Mouse (Mus musculus): ENCODE measurements around the gene Gm20388.
"Not testable (repeated sequence)": the region's sequence is repeated elsewhere in the genome, so short reads cannot be mapped to it uniquely, and the experiment has no call there.

Gene Gm20388

DNA sequence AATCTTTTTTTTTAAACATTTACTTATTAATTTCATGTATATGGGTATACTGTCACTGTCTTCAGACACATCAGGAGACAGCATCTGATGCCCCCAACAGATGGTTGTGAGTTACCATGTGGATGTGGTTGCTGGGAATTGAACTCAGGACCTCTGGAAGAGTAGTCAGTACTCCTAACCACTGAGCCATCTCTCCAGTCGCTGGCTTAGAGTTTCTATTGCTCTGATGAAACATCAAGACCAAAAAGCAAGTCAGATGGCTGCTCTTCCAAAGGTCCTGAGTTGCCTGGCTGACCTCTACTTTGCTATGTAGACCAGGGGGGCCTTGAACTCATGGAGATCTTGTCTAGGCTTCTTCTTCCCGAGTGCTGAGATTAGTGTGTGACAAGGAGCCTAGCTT, 3715.1 kb downstream of the Gm20388 start:
- DNase-seq (ENCODE audit: low spot score in 2 of 2), result no peak

DNA sequence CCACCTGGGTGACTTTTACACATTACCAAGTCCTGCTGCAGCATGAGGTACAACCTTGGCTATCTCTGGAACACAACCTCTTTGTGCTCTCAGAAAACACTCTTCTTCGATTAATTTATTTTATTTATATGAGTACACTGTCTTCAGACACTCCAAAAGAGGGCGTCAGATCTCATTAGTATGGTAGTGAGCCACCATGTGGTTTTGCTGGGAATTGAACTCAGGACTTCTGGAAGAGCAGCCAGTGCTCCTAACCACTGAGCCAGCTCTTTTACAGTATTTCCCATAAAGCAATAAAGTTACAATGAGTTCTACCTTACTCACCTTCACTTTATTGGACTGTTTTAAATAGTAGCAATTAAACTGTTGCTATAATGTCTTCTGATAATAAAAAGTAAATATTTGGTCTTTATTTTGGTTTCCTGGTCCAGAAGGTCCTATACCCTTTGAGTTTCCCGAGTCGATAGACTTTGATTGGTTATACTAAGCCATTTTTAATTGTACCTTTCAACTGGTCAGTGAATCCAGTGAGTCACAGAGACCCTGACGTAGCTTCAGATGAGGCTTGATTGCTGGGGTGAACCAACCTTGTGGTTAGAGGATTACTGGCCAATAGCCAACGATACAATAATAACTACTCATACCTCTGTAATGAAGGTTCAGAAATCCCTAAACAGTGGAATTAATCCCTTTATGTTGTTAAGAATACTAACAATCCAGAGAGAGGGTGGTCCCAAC, 3716.9 kb downstream of the Gm20388 start:
- no peak for DNase-seq (ENCODE audit: low spot score in 2 of 2)

DNA sequence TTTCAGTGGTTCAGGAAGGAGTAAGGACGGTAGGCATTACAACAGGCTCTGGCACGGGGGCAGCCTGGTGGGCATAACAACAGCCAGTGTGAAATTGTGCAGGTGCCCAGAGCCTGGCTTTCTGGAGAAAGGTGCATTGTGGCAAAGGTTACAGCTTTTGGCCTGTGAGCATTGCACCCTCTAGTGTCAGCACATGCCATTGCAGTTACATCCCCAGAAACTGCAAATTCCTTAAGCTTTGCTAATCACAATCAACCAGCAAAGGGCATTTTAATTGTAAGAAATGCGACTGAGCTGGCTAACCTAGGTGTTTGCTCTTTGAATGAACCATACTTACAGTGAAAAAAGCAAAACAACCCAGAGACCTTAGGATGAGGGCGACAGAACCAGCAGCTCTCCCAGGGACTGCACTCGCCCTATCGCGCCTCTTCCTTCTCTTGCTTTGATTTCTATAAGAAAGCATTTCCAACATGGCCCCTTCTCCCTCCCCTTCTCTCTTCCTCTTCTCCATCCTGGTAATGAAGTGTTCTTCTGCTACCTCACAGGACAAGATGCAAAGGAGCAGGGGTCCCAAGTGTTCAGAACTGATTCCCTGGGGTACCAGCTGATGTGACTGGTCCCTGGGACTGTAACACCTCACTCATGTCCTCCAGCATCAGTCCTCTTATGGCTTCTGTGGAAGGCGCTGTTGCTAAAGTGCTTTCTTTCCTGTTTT, 3717.8 kb downstream of the Gm20388 start:
- DNase-seq (ENCODE audit: low spot score in 2 of 2), result no peak

DNA sequence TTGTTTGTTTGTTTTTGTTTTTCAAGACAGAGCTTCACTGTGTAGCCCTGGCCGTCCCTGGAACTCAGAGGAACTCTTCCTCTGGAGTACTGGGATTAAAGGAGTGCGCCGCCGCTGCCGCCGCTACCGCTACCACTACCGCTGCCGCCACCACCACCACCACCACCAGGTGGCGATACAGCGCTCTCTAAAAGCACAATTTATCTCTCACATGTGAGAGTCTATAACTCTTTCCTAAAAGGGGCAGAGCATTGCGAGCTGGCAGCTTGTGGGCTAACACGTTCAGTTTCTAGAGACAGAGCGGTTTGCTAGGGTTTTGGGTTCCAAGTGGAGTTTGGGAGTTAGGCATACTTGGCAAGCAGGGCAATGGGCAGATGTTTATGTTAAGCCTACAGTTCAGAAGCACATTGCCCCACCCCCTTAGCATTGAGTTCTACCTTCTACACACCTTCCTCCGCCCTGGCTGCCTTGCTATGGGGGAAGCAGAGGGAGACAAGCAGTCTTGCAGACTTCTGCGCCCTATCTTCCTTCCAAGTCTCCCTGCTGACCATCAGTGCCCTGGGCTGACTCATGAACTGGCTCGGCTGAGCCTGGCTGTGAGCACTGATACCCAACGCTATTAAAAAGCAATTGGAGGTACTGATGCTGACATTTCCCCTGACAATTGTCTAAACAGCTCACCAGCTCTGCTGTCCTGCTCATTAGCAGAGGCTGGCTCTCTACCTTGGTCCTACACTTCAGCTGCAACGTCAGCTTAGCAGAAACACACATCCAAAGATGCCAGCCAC, 3718.5 kb downstream of the Gm20388 start:
- DNase-seq (ENCODE audit: low spot score in 2 of 2), result peak; percentile 64 to 74

DNA sequence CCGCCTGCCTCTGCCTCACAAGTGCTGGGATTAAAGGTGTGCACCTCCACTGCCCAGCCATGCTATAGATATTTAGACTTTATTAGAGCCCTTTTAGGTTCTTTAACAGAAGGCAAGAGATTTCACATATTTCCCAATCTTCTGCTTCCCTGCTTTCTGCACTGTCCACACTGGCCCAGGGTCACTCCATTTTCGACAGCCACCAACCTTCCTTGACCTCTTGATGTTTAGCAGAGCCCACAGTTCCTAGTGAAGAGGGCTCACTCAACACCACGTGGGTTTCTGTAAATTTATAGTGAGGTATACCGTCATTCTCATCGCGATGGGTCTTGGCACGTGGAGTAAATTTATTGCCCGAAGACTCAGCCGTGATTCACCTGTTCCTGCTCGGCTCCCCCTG, 3719.4 kb downstream of the Gm20388 start:
- DNase-seq (ENCODE audit: low spot score in 2 of 2), result no peak

DNA sequence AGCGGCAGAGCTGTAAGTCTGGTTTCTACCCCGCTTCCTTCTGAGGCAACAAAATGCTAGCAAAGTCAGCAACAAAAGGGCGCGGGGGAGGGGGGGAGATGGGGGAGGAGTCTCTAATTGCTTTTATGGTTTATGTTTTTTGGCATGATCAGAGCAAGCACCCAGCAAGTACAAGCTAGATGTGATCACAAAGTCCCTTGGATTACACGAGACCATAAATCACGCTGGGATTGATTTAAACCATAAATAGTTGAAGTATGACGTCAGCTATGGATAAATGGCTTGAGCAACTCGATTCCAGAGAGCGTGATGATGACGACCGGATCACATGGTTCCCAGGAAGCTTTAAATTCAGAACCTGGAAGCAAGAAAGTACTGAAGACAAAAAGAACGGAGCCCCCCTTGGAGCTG, 3720.2 kb downstream of the Gm20388 start:
- DNase-seq (ENCODE audit: low spot score in 2 of 2), result no peak

DNA sequence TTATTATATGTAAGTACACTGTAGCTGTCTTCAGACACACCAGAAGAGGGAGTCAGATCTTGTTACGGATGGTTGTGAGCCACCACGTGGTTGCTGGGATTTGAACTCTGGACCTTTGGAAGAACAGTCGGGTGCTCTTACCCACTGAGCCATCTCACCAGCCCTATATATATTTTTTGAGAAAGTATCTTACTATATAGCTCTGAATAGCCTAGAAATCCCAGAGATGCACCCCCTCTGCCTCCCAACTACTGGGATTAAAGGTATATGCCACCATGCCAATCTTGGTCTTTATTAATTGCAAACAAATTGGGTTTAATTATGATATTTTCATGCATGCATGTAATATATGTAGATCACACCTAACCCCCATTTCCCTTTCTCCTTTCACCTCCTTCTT, 3721.1 kb downstream of the Gm20388 start:
- not testable (repeated sequence) for DNase-seq (ENCODE audit: low spot score in 2 of 2)

DNA sequence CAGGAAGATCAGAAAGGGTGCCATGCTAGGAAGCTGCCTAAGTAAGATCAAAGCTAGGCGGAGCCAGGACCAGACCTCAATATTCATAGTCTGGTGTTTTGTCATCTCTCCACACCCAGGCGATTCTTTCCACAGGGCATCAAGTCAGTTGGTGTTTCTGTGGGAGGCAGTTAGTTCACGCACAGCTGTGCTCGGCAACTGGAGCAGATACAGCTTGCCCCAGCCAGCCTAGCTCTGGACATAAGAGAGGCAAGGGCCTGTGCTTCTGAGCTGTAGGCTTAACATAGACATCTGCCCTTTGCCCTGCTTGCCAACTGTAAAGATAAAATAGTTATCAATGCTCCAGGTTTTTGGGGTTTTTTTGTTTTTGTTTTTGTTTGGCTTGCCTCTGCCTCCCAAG, 3721.6 kb downstream of the Gm20388 start:
- no peak for DNase-seq (ENCODE audit: low spot score in 2 of 2)

DNA sequence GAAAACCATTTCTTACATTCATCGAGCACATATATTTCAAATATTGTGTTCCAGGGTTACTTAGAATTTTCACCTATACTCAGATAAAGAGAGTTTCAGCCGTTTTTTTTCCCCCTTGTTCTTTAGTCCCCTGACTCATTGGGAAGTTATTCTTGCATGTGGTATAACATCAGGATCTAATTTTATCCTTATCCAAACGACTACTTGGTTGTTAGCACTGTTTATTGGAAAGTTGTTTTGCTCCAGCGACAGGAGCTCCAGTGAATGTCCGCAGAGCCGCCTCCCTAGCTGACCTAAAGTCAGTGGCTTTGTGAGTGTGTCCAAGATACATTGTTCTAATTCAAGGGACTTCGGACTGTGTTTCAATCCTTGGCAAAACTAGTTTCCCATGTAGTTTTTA, 3723.2 kb downstream of the Gm20388 start:
- DNase-seq (ENCODE audit: low spot score in 2 of 2), result no peak

DNA sequence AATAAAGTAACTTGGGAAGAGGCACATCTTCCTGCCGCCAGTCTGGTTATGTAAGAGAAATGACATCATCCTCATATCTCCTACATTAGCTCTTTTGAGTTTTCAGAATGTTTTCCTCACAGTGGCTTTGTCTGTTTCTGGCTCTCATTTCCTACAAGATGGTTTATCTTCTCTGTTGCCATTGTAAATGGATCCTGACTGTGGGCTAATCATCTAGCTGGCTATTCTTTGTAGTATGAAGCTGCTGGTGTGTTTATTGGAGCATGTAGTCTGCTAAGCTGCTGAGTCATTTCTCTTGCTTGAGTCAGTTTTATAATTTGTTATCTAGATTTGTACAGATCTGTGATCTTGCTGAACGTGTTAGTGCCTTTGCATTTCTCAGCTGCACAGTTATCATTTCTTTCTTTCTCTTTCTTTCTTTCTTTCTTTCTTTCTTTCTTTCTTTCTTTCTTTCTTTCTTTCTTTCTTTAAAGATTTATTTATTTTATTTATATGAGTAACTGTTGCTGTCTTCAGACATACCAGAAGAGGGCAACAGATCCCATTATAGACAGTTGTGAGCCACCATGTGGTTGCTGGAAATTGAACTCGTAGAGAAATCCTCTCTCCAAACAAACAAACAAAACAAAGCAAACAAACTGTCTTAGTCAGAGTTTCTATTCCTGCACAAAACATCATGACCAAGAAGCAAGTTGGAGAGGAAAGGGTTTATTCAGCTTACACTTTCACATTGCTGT, 3723.9 kb downstream of the Gm20388 start:
- DNase-seq (ENCODE audit: low spot score in 2 of 2), result no peak

DNA sequence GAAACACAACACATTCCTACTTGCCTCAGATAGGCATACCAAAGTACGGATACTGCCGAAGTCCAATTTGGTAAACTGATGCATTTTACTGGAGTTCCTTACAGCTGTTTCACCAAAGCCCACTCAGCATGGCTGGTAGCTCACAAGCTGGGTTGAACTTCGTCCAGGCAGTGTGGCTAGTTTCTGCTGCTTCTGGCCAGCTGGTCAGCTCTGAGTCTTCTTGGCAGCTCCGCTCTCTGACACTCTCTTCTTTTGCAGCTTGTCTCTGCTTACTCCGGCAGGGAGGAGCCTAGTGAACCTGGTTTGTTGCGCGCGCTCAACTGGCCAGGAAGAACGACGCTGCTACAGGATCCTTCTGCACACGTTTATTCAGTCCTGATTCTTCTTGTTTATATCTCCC, 3725.0 kb downstream of the Gm20388 start:
- no peak for DNase-seq (ENCODE audit: low spot score in 2 of 2)

DNA sequence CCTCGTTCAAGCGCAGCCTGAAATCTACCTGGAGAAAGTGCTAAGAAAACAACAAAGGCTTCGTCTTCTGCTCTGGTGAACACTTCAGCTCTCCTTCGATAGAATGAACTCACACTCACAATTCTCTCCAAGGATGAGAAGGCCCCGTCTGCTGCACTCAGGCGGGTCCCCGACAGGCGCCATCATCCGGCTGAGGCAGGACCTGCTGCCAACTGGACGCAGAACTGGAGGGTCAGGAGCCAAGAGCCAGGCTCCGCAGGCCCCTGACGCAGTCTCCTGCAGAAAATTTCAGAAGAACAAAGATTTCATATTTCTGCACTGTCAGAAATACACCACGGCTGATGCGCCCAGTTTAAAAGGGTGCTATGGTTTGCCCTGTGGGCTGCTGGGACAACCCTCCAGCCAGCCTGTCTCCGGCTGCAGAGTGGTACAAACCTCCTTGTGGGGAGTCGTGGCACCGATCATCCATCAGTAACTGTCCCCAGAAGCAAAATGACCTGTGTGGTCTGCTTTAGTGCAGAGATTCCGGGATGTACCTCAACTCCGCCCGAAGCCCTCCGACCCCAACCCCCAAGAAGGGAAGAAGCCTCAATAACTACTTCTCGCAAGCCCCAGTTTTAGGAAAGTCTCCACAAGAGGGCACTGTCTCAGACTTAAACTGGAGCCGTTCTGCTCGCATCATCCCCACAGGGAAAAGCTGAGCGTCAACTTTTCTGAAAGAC, 3732.8 kb downstream of the Gm20388 start:
- DNase-seq (ENCODE audit: low spot score in 2 of 2), result peak in 1 of 2 experiments; percentile 29

DNA sequence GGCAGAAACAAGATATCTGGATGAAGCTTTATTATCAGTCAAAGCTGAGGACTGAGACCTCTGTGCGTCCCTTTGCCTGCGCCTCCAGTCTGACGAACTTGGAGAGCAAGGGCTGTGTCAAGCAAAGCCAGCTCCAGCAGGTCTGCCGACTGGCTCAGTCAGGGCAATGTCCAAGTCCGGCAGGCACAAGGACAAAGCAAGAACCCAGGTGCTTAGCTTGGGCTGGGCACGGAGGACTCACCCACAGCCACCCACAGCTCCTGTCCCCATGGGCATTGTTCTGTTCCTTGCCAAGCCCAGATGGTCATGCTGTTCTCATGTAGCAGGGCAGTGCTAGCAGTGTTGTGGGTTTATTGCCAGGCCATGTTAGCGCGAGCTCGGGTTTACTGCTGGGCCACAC, 3734.6 kb downstream of the Gm20388 start:
- DNase-seq (ENCODE audit: low spot score in 2 of 2), result no peak

DNA sequence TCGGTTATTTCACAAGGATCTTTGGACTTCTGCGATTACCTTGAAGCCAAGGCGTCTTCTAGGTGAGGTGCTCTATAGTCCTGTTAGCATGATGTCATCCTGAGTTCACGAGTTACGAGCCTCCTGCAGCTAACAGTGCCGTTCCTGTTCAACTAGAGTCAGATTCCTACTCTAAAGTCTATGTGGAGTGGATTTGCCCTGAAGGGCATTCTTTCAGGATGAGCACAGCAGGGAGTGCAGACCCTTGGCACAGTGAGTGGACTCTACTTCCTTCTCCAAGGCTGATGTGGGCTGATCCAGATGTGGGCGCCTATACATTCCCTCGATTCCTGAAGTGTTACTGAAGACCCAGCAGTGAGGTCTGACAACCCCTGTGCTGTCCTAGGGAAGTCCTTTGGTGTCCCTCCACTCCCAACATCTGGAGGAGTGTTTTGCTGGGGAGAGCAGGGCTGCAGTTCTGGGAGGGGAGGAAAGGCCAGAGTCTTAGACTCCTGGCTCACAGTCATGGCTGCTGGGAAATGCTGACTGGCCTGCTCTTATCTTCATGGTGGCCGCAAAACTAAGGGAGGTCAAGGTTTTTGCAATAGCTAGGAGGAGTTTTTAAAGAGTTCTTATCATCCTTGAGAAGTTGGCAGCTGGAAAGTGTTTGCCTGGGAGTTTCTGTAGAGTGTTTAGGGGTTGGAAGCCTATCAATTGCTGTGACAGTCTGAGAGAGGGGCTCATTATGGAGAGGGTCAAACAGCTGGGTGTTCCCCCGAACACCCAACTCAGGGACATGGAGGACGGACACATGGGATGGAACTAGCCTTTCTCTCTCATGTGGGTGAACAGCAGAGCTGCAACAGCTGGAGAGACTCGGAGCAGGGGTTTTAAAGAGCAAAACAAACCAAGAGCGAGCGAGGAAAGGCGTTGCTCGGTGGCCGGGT, 3737.9 kb downstream of the Gm20388 start:
- no peak for DNase-seq (ENCODE audit: low spot score in 2 of 2)

DNA sequence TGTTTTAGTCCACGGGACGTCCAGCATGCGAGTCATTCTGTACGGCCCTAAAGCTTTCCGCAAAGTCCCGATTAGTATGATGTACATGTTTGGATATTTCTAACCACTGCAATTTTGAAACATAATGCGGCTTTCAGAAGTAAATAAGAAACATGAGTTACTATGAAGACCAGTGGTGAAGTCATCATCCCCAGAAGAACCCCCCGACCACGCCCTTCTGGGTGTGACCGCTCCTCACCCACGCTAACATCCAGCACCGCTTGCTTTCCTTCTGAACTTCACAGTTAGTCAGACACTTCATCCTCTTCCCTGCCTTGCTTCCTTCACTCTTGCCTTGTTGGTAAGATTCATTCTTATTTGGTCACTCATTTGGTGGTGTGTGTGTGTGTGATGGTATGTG, 3738.8 kb downstream of the Gm20388 start:
- DNase-seq (ENCODE audit: low spot score in 2 of 2), result no peak

DNA sequence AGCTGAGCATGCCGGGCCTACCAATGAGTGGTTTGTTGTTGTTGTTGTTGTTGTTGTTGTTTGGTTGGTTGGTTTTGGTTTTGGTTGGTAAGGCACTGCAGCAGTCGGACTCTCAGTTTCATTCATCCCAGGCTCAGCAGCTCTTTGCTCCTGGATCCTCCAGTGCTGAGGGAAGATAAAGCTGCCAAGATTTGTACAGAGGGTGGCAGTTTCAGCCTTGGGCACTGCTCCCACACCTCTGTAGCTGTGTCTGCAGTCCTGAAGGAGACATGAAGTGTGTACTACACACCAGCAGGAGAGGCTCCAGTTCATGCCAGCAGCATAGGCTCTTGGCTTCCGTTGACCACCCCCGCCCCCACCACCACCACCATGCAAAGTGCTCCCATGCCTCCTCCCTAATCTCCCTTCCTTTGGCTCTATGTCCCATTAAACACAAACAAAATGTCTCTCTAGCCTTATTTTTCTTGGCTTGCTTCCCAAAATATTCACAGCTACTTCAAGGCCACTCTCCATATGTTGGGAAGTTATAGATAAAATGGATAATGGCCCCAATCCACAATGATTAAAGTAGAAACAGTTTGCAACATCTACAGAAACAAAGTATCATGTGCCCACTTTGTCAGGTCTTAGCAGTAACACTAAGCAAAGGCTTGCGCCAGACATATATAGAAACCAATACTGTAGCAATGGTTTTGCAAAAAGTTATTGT, 3740.9 kb downstream of the Gm20388 start:
- DNase-seq (ENCODE audit: low spot score in 2 of 2), result no peak

DNA sequence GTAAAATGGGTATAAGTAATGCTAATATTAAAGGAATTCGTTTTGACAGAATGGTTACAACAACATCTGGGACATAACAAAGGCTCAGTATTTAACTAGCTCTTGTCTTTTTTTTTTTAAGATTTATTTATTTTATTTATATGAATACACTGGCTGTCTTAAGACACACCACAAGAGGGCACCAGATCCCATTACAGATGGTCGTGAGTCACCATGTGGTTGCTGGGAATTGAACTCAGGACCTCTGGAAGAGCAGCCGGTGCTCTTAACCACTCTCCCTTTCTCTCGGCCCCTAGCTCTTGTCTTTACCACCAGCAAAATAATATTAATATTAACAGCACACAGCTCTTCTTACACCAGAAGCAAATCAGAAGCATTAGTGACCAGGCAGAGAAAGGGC, 3742.0 kb downstream of the Gm20388 start:
- no peak for DNase-seq (ENCODE audit: low spot score in 2 of 2)

DNA sequence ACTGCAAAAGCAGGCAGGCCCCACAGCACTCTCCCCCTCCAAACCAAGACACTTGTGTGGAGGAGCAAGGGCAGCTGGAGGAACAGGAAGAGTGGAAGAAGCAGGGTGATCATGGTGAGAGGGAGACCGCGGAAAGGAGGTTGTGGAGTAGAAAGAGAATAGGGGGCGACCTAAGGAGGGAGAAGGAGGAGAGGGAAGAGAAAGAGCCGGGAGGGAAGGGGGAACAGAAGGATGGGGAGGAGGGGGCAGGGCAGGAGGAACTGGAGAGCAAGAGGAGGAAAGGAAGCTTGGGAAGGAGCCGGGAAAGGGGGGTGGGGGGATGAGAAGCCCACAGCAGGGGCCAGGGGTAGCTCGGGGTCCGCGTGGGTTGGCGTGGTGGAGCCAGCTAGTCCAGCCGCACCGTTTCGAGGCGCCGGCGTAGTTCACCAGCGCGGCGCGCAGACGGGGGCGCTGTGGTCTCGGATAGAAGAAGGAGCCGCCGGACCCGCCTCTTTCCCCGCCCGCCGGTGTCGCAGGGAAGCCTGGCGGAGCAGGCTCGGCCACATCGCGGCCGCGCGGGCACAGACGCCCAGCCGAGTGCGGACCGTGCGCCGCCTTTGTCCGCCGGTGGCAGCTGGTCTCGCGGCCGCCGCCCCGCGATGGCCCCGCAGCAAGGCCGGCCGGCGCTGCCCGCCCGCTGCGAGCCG, 3742.8 kb downstream of the Gm20388 start, which contains the start of gene Rhou:
TSS of gene Rhou (plus strand) at position 622 of the 686 bp plus-strand sequence.
- DNase-seq (ENCODE audit: low spot score in 2 of 2), result peak; percentile 85 to 87

Measured in right cerebral cortex, postnatal 36 days (tissue).